Mouse (Mus musculus): ENCODE measurements at regions not wholly inside any gene's neighbourhood (a gene's known extent, or its start where the extent isn't known, plus 50 kb on each side); places are given as distances from the start of the nearest gene placed in this dataset.

DNA sequence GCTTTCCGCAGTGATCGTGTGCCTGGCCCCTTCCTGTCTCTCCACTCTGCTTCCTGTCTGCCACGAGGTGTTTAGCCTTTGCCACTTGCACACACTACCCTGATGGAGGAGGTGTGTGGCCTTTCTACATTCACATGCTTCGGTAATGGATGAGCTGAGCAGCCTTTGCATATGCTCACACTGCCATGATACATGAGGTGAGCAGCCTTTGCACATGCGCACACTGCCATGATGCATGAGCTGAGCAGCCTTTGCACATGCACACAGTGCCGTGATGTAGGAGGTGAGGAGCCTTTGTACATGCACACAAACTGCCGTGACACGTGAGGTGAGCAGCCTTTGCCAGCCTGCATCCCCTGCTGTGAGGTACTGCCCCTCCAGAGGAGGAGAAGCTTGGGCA lies 58.3 kb downstream of the Erv3 start:
- no peak for DNase-seq (ENCODE audit: low read depth, low spot score)

DNA sequence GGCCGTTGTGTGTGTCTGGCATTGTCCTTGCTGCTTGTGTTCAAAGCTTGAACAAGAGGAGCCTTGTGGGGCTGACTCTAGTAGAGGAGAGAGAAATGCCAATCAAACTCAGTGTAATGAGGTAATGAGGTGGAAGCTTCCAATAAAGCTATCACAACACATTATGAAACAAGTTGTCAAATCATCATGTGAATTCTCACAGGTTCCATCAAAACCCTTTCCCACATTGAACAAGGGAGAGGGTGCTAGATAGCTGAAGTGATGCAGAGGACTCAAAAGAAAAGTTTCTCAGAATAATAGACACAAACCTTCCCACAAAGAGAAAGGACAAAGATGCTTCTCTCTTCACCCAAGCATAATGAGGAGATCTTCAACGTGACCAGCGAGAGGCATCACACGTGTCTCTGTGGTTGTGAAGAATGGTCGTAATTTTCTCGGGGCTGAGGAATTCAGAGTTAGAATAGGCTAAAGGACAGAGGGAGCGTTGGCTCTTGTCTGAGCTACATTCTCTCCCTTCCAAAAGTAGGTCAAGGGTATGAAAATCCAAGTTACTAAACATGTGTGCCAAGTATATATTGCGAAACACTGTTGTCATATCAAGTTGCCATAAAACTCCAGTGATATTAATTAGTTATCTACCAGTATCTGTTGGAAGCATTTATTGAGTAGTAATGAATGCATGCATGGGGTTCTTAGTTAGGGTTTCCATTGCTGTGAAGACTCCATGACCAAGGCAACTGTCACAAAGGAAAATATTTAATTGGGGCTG lies 59.2 kb downstream of the Erv3 start:
- DNase-seq (ENCODE audit: low read depth, low spot score), result no peak

DNA sequence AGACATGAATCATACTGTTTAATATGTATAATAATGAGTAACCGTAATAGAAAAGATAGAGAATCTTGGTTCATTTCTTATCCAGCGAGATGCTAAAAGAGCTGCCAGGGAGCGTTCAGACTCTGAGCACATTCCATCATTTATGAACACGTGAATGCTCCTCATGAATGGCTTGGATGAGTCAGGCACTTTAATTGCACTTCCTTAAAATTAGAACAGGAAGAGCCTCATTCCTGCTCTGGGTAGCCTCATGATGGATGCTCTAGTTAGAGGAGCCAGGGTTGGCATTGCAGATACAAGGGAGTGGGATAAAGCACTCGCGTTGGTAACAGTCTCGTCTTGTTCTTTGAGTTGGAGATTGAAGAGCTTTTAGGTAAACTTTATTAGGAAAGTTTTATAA lies 60.1 kb downstream of the Erv3 start:
- no peak for DNase-seq (ENCODE audit: low read depth, low spot score)

DNA sequence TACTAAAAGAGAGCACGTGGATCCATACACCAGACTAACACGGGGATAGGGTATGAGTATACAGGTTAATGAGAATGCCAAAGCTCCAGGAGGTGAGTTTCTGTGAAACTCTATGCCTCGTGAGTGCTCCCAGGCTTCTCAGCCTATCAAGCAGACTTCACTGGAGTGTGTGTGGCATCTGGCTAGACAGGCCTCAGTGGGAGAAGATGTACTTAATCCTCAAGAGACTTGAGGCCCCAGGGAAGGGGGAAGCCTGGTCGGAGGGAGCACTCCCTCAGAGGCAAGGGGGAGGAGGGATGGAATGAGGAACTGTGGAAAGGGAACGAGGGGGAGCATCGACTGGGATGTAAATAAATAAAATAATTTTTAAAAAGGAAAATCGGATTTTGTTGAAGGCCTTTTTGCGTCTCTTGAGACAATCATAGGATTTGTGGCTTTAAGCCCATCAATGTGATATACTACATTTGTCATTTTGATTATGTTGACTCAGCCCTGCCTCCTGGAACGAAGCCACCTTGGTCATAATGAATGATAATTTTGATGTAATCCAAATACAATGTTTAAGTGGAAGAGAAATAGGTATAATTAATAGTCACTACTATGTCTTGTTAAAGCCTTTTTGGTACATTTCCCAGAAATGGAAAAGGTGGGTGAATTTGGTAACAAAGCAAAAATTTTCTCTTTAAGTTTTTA lies 62.4 kb downstream of the Erv3 start:
- DNase-seq (ENCODE audit: low read depth, low spot score), result no peak

DNA sequence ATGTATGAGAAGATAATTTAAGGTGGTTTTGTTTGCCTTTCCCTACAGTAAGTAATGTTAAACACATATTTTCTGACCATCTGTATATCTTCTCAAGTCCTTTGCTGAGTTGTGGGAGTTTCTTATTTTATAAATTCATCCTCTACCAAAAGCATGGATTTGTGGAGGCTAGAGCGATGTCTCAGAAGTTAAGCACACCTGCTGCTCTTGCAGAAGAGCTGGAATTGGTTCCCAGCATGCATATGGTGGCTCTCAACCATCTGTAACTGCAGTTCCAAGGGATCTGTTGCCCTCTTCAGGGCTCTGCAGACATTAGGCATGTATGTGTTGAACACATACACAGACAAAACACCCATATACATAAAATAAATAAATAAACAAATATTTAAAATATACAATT lies 84.2 kb downstream of the Erv3 start:
- no peak for DNase-seq (ENCODE audit: low read depth, low spot score)

DNA sequence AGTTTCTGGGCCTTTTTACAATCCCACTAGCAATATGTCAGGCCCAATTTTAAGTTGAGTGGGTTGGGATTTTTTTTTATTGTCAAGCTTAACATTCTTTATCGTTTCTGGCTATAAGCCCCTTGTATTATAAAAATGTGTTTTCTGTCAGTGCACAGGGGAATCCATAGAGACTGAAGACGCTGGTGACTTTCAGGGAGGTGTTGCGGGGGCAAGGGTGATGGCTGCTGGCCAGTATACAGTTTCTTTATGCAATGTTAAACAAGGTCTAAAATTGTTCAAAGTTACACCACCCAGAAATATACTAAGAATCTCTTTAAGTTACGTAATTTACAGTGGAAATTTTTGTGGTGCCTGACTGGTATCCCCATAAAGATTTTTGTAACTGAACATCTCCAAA lies 85.9 kb downstream of the Erv3 start:
- no peak for DNase-seq (ENCODE audit: low read depth, low spot score)

DNA sequence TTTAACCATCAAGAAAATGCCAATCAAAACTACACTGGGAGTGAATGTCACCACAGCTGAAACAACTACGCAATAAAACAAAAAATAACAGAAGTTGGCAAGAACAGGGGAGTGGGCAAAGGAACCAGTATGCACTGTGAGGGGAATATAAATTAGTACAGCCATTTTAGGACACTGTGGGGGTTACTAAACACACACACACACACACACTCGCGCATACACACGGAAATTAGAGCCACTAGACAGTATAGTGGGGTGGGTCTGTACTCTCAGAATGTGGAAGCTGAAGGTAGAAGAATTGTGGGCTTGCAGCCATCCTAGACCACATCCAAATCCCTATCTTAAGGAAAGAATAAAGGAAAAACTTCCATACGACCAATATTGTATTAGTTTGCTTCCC lies 87.4 kb downstream of the Erv3 start:
- DNase-seq (ENCODE audit: low read depth, low spot score), result no peak

DNA sequence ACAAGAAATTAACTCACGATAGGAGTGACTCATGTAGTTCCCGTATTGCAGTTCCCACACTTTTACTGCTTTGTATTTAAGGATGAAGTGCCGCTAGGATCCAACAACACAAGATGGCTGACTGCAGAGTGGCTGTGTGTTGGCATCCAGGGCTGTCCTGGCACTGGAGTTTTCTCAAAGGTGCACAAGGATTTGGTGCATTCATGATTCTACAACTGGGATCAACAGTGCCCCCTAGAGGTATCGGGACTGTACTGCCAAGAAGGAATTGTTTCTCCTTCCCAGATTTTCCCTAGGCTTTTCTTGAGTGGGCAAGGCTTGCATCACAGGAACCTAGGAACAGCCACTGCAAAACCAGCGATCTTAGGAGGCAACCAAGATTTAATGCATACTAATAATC lies 88.7 kb downstream of the Erv3 start:
- DNase-seq (ENCODE audit: low read depth, low spot score), result peak; percentile 25

DNA sequence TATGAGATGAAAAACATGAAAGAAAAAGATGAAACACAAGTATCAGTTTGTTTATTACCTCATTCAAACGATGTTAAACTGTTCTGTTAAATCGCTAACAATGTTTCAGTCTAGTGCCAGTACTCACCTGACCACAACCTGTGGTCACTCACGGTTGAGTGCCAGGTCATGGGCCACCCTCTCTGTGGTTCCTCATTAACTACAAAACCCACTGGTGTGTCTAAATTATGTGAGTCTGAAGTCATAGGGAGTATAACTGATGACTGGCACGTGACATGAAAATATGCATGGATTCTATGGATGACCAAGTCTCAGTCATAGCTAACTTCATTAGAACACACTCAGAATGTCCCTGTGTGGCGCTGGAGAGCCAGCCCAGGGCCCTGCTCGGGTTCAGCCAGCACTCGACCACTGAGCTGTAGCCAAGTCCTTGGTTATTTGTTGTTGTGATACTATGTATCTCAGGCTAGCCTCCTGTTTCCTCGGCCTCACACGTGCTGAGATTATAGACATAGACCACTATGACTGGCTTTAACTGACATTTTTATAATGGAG lies 89.8 kb downstream of the Erv3 start:
- no peak for DNase-seq (ENCODE audit: low read depth, low spot score)

DNA sequence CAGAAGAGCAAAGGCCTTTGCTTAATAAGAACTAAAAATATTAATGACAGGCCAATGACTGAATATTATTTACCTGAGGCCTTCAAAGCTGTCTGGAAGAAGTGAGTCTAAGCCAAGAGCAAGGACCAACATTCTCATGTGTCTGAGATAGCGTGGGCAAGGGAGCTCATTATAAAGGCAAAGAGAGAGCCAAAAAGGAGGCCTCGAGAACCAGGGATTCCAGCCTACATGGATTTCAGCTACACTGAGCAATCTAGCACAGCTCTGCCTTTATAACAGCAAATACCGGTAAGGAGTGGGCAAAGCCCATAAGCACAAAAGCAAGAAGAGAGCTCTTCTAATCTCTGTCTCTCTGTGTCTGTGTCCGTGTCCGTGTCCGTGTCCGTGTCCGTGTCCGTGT lies 93.0 kb downstream of the Erv3 start:
- DNase-seq (ENCODE audit: low read depth, low spot score), result no peak

DNA sequence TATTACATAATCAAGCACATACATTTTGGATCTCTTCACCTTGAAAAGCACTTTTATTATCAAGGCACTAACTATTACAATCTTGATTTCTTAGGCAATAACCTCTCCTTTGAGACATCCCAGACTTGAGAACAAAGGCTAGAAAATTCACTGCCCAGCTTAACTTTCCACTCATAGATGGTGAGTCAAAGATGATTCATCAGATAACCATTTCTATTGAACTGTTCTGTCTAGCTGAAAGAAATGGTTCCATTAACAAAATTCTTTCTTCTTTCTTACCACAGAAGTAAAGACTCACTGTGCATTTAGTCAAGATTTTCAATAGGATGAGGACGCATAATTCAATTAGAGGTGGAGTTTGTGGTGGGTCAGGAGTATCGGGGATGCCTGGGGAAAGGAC lies 98.0 kb downstream of the Erv3 start:
- no peak for DNase-seq (ENCODE audit: low read depth, low spot score)

DNA sequence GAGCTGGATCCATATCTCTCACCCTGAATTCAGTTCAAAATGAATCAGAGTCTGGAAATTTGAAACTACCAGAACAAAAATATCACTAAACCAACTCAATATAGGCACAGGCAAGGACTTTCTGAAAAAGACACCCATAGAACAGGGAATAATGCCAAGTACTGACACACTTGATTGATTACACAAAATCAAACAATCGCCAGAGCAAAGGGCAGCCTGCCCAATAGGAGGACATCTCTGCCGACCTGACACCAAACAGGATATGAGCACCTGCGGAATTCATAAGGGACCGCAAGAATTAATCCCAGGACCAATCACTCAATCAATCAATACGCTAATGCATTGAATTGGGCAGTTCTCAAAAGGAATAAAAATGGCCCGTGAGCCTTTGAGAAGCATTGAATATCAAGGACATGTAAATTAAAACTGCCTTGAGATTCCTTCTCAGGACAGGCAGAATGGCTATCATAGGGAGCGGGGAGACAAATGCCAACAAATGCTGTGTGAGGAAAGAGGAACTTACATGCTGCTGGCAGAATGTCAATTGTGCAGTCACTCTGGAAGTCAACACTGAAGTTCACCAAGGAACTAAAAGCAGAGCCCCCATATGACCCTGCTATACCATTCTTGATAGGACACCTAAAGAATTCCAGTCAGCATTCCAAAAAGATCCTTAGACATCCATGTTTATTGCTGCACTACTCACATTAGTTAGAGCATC lies 102.2 kb downstream of the Erv3 start:
- no peak for DNase-seq (ENCODE audit: low read depth, low spot score)

DNA sequence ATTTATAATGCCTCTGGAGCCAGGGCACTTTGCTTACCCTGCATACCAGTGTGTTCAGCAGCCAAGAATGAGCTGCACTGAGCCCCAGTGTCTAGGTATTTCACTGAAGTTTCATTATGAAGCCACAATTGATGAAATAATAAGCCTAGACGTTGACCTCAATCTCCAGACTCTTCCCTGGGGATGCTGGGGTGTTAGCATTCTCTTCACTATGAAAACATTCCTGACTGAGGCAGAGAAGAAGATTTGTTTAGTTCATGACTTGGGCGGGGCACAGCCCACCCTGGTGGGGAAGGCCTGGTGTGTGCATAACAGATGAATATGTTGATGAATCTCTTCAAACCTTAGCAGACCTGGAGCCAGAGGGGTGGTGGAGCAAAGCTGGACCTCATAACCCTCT lies 104.4 kb downstream of the Erv3 start:
- no peak for DNase-seq (ENCODE audit: low read depth, low spot score)

DNA sequence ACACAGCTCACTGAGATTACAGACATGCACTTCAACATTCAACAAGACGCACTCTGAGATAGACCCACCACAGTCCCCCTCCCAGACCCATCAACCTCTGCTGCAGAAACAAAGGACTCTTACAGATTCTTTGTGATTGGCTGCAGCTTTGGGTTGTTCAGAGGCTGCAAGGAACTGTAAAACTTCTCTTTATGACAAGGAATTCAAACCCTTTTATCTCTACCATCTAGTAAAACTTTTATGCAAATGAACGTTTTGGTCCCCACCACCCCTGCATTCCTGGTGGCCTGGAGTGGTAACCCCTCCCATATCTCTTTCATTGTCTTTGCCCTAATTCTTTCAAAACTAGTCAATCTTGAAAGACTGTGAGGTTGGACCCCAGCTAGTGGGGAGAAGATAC lies 106.1 kb downstream of the Erv3 start:
- no peak for DNase-seq (ENCODE audit: low read depth, low spot score)

DNA sequence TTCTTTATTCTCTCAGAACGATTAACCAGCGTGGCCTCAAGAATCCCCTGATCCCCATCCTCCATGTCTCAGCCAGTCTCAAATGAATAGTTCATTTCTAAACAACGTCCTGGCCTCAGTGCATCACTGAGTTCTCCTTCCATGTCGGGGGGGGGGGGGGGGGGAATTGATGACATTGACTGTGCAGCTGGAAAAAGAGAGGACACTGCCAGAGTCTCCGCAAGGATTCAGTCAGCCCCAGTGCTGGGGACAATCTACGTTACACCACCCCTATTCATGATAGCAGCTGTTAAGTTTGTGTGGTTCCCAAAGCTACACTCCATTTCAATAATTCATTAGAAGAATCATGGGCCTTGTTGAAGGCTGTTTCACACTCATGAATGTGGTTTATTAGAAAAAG lies 108.9 kb downstream of the Erv3 start:
- no peak for DNase-seq (ENCODE audit: low read depth, low spot score)

DNA sequence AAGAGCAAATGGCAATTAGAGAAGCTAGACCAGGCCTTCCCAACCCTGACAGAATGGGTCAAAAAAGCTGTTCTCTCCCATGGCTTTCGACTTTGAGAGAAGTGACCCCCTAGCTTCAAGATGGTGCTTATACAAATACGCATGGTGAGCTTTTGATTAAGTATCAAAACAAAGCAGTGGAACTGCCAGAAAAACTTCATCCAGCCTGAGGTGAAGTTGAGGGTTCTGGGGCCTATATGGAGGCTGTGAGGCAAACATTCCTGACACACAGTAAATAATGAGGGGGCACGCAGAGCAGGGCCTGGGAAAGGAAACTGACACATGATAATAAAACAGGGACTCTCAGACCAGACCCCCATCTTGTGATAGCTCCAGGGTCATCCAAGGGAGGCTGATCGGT lies 109.3 kb downstream of the Erv3 start:
- no peak for DNase-seq (ENCODE audit: low read depth, low spot score)

DNA sequence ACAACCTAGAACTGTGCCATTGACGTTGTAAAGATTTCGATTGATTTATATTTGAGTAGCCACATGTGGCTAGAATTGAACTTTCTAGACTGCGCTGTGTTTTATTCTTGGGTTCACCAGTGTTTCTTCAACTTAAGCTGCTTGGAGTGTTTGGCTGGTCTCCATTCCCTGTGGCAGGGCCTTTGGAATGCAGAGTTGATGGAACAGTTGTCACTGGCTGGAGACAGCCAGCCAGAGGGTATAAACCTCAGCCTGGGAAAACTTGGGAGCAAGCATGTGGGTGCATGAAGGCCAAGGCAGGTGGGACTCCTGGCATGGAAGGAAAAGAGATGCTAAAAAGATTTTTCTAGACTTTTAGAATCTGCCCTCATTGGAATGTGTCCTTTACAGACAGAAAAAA lies 109.8 kb downstream of the Erv3 start:
- DNase-seq (ENCODE audit: low read depth, low spot score), result no peak

DNA sequence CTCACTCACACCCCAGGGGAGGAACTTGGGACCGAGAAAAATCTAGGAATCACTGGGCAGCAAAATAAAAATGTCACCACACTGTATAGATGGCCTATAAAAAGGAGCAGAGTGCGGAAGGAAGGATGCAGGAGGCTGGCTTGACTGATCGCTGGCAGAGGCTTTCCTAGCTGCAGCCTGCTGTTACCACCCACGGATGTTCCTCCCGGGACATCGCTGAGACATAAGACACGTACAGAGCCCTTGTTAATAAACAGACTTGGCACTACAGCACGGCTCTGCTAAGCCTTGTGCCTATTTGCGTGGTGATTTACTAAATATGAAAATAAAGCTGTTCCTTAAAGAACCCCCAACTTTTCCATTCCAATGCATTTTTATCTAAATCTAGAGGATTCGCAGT lies 110.8 kb downstream of the Erv3 start:
- DNase-seq (ENCODE audit: low read depth, low spot score), result no peak

DNA sequence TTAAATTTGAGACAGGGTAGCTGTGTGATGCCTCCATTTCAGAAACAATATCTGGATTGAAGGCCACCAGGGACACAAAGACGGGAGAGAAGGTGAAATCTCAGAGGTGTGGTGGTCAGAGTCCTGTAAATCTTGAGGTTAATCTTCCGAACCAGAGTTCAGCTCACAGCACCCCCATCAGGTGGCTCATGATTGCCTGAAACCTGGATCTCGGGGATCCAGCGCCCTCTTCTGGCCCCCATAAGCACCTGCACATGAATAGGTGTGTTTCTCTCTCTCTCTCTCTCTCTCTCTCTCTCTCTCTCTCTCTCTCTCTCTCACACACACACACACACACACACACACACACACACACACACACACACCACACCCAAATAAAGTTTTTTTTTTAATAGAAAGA lies 111.8 kb downstream of the Erv3 start:
- no peak for DNase-seq (ENCODE audit: low read depth, low spot score)

DNA sequence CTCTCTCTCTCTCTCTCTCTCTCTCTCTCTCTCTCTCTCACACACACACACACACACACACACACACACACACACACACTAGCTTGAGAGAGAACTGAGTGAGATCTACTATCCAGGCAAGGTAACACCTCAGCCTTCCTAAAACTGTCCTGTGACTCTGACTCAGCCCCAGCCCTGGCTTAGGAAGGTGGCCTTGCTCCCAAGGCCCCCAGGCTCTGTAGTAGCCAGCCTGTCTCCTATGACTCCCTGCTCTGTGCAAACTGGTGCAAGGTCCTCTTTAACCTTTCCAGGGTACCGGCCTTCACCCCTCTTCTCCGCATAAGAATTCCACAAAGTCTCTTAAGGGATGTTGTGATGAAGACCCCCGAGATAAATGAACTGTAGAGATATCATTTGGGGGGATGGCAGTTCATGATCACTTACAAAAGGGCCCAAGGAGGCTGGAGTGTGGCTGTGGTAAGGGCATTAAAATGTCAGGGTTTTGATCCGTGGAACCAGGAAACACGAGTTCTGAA lies 114.1 kb downstream of the Erv3 start:
- no peak for DNase-seq (ENCODE audit: low read depth, low spot score)

DNA sequence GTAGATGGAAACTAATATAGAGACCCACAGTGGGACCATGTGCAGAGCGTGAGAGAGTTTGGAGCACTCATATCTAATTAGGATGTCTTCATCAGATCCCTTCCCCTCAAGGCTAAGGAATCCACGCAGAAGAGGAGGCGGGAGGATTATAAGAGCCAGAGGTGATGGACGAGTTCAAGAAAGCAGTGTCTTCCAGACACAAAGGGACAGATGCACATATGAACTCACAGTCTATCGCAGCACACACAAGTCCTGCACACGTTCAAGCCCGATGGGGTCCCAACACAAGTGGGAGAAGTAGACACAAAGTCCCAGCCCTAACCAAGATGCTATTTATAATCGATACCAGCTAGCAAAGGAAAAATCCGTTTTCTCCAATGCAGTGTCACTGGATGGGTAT lies 114.6 kb downstream of the Erv3 start:
- DNase-seq (ENCODE audit: low read depth, low spot score), result no peak

DNA sequence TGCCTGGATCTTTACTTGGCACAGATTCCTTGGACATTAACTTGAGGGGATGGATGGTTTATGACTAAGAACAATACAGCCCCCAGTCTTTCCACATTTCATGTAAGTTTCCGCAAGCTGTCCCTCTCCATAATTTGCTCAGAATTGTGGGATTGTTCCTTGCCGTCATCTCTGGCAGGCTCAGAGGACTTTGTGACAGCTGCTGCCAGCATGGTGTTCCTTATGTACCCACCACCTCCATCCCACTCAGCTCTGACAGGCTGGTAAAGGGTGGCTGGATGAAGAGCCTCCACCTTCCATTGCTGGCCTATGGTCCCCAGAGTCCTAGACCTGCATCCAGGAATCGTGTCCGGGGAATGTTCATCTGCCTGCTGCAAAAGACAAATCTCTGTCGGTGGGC lies 119.1 kb downstream of the Erv3 start:
- DNase-seq (ENCODE audit: low read depth, low spot score), result no peak
